Comparison of ENCODE assay signal across 13 mouse cellular contexts in the genomic region with DNA sequence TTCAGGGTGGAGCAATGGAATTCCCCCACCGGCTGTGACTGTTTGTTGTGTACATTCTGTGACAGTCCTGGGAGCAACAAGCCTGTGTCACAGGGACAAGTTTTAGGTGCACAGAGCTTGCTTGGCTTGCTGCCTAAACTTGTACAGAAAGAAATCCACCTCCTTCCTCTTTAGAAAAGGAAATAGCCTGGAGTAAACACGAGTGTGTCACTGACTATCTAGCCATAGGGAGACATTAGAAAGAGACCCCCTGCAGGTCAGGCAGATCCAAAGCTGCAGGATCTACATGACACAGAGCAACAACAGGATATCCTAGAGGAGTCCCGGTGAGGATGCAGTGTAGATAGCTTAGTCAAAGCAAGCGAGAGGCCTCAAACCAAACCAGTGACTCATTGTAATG. TPM values are rescaled to one million over a fixed set of nuclear protein-coding genes. Genes with fewer than 3 reads are reported as not detected.
DNase-seq lines count a peak whose midpoint lies in the region; ATAC-seq and TF ChIP-seq lines count a peak whose summit lies in the region.
"Had no signal": no experiment of that assay in that cellular context is flagged by ENCODE, and none has a peak within 500 bp of the region (broad histone marks: within the 10 kb centered on the region; RNA-seq: fewer than 3 reads in every experiment).

No protein-coding gene starts in this region.

- no peak overlapping the region for H3K4me3 ChIP-seq in heart, embryonic 12.5 days
- H3K4me3 ChIP-seq in heart, postnatal 0 days (ENCODE audit: low read depth, low read length): no peak overlapping the region
- no peak overlapping the region for H3K4me3 ChIP-seq in macrophage (ENCODE audit: inconsistent target)
- H3K4me3 ChIP-seq: embryonic facial prominence, embryonic 15.5 days; midbrain, embryonic 13.5 days had no signal

- H3K4me2 ChIP-seq in heart, embryonic 12.5 days: no peak overlapping the region
- H3K4me2 ChIP-seq in heart, postnatal 0 days (ENCODE audit: low read depth, low read length): no peak overlapping the region
- H3K4me2 ChIP-seq: embryonic facial prominence, embryonic 15.5 days; midbrain, embryonic 13.5 days had no signal

- no peak for DNase-seq in heart, adult 8-10 months (ENCODE audit: low spot score)
- peak; percentile 36 to 73 for DNase-seq in lung, adult 18-20 months
- no peak for DNase-seq in lung, postnatal 14 days
- peak; percentile 55 for DNase-seq in heart, postnatal 0 days (ENCODE audit: low spot score)
- no peak for DNase-seq in adrenal gland, adult 18-20 months (ENCODE audit: low spot score in 2 of 2)
- DNase-seq: cerebellum, adult 18-20 months had no signal

- H3K9me3 ChIP-seq in heart, embryonic 12.5 days (replicated peaks): no peaks in the 10 kb centered on the region
- no peaks in the 10 kb centered on the region for H3K9me3 ChIP-seq in heart, postnatal 0 days (replicated peaks; ENCODE audit: control insufficient read depth, low read length)
- H3K9me3 ChIP-seq: embryonic facial prominence, embryonic 15.5 days; midbrain, embryonic 13.5 days had no signal

- TF ChIP-seq CTCF in heart, postnatal 0 days (IDR thresholded peaks at IDR 0.05; ENCODE audit: low read depth): 0 out of 2 replicates have a peak, but pooled peaks have one; percentile 7

- H3K27me3 ChIP-seq in heart, embryonic 12.5 days (replicated peaks): peaks cover 17% of the 10 kb centered on the region
- no peaks in the 10 kb centered on the region for H3K27me3 ChIP-seq in heart, postnatal 0 days (ENCODE audit: control insufficient read depth, insufficient read depth, low read length)
- H3K27me3 ChIP-seq: embryonic facial prominence, embryonic 15.5 days; midbrain, embryonic 13.5 days had no signal

- 0 out of 2 replicates have a peak, but pooled peaks have one; percentile 40 for ATAC-seq in heart, embryonic 12.5 days (ENCODE audit: insufficient number of reproducible peaks, low FRiP score)
- peak; percentile 62 for ATAC-seq in heart, postnatal 0 days (ENCODE audit: insufficient read depth, low read depth)
- ATAC-seq in erythroblast, adult 5-6 weeks (replicated peaks; ENCODE audit: low FRiP score, poor library complexity, severe bottlenecking): no peak
- ATAC-seq: CD4-positive, CD25-positive, alpha-beta regulatory T cell, adult 4 months; hindbrain, embryonic 16.5 days; midbrain, embryonic 13.5 days had no signal

- TF ChIP-seq EP300 in heart, postnatal 0 days (IDR thresholded peaks at IDR 0.05; ENCODE audit: low read depth): no peak

- no peaks in the 10 kb centered on the region for H3K36me3 ChIP-seq in heart, embryonic 12.5 days
- H3K36me3 ChIP-seq in heart, postnatal 0 days (replicated peaks; ENCODE audit: control insufficient read depth, insufficient read depth, low read length): no peaks in the 10 kb centered on the region
- H3K36me3 ChIP-seq in macrophage (ENCODE audit: inconsistent target): no peaks in the 10 kb centered on the region
- H3K36me3 ChIP-seq: embryonic facial prominence, embryonic 15.5 days; midbrain, embryonic 13.5 days had no signal

- no peak overlapping the region for H3K9ac ChIP-seq in heart, embryonic 12.5 days
- H3K9ac ChIP-seq in heart, postnatal 0 days (replicated peaks; ENCODE audit: low read depth, low read length): no peak overlapping the region
- H3K9ac ChIP-seq: embryonic facial prominence, embryonic 15.5 days; midbrain, embryonic 13.5 days had no signal

- WGBS in heart, embryonic 12.5 days: 35% methylated on average over 4 of the region's 4 CpGs
- WGBS in heart, postnatal 0 days: 26% methylated on average over 4 of the region's 4 CpGs
- 15% methylated on average over 4 of the region's 4 CpGs for WGBS in macrophage (ENCODE audit: missing documents)

- H3K4me1 ChIP-seq in heart, embryonic 12.5 days (replicated peaks): peaks cover 31% of the 10 kb centered on the region
- peaks cover 19% of the 10 kb centered on the region for H3K4me1 ChIP-seq in heart, postnatal 0 days (ENCODE audit: control insufficient read depth, insufficient read depth)

- H3K27ac ChIP-seq in heart, embryonic 12.5 days (ENCODE audit: poor library complexity, severe bottlenecking): no peak overlapping the region
- H3K27ac ChIP-seq in heart, postnatal 0 days (ENCODE audit: low read depth): peak overlapping the region; percentile 47; the same call in 1 of the 2 replicates
- peak overlapping the region; percentile 99 for H3K27ac ChIP-seq in macrophage
- H3K27ac ChIP-seq: midbrain, embryonic 13.5 days had no signal

- H3K79me2 ChIP-seq in macrophage (ENCODE audit: inconsistent target): no peaks in the 10 kb centered on the region; the same call in 1 of the 2 replicates

RNA-seq across cellular contexts. Expression of gene Tbc1d22a, which starts 13.2 kb away (rescaled TPM):
- polyA plus RNA-seq in heart, embryonic 12.5 days (2016; fragmentation: Nextera tagmentation; extraction: Ambion mirVana): 10.3 and 10.7 TPM in 2 replicates
- 10 to 100 TPM; 24.9 to 30.8 (median 27.7) TPM for total RNA-seq in heart, adult 8-10 months (2022)
- 26.6 and 31.4 TPM in 2 replicates for total RNA-seq in heart, postnatal 0 days (2014; rRNA removed; ENCODE audit: low replicate concordance)
- 9.7 and 10.0 TPM in 2 replicates for polyA plus RNA-seq in heart, postnatal 0 days (2015; fragmentation: Nextera tagmentation; extraction: Ambion mirVana)
- total RNA-seq in macrophage (2018; cell fraction: chromatin; rRNA removed): 100 to 1,000 TPM in 22 of 26 experiments, 10 to 100 TPM in 4; 49.2 to 243 (median 149) TPM
- 10 to 100 TPM; 47.8 to 85.0 (median 62.8) TPM for total RNA-seq in macrophage (2018; cell fraction: cytosol; rRNA removed)
- 100 to 1,000 TPM in 11 of 26 experiments, 10 to 100 TPM in 15; 41.2 to 234 (median 79.2) TPM for total RNA-seq in macrophage (2018; cell fraction: nucleus; rRNA removed)
- 49.5 to 60.9 TPM (median 57.9 TPM) in 3 replicates for polyA plus RNA-seq in macrophage (2018)
- total RNA-seq in erythroblast, adult 5-6 weeks (2015; ENCODE audit: low replicate concordance): 2.5 and 3.5 TPM in 2 replicates
- 7.4 and 7.8 TPM in 2 replicates for total RNA-seq in erythroblast, adult 5-6 weeks (2017; ENCODE audit: low replicate concordance)
- 10 to 100 TPM; 28.2 to 29.1 TPM for total RNA-seq in adrenal gland, adult 18-20 months (2021)

RNA-seq across cellular contexts. Expression of gene Cerk, which starts 15.2 kb away (rescaled TPM):
- 15.3 and 16.3 TPM in 2 replicates for polyA plus RNA-seq in heart, embryonic 12.5 days (2016; fragmentation: Nextera tagmentation; extraction: Ambion mirVana)
- total RNA-seq in heart, adult 8-10 months (2022): 10 to 100 TPM; 25.5 to 32.9 (median 29.4) TPM
- 25.3 and 28.2 TPM in 2 replicates for total RNA-seq in heart, postnatal 0 days (2014; rRNA removed; ENCODE audit: low replicate concordance)
- polyA plus RNA-seq in heart, postnatal 0 days (2015; fragmentation: Nextera tagmentation; extraction: Ambion mirVana): 12.1 and 14.5 TPM in 2 replicates
- 100 to 1,000 TPM in 22 of 26 experiments, 10 to 100 TPM in 4; 29.9 to 512 (median 265) TPM for total RNA-seq in macrophage (2018; cell fraction: chromatin; rRNA removed)
- total RNA-seq in macrophage (2018; cell fraction: cytosol; rRNA removed): 100 to 1,000 TPM in 23 of 26 experiments, 10 to 100 TPM in 3; 62.0 to 216 (median 136) TPM
- 100 to 1,000 TPM in 22 of 26 experiments, 10 to 100 TPM in 4; 50.0 to 412 (median 210) TPM for total RNA-seq in macrophage (2018; cell fraction: nucleus; rRNA removed)
- 118 to 148 TPM (median 141 TPM) in 3 replicates for polyA plus RNA-seq in macrophage (2018)
- 7.1 and 7.9 TPM in 2 replicates for total RNA-seq in erythroblast, adult 5-6 weeks (2015; ENCODE audit: low replicate concordance)
- total RNA-seq in erythroblast, adult 5-6 weeks (2017; ENCODE audit: low replicate concordance): 7.9 and 9.8 TPM in 2 replicates
- 10 to 100 TPM; 40.6 to 68.6 TPM for total RNA-seq in adrenal gland, adult 18-20 months (2021)

Comparison
In these comparisons a context has a peak if more than half of its experiments do, and no peak if none do; other contexts are left out.
1. DNase-seq: peak in lung, adult 18-20 months (2 of 2) and heart, postnatal 0 days (single experiment); none in heart, adult 8-10 months (single experiment), lung, postnatal 14 days (single experiment) and adrenal gland, adult 18-20 months (0 of 2).